Mouse (Mus musculus): ENCODE results near the gene Kitl. TPM values are rescaled to one million over a fixed set of nuclear protein-coding genes. Genes with fewer than 3 reads are reported as not detected.

The Kitl gene
- polyA plus RNA-seq, 1 experiment from 2014 or later: 19.2 TPM

DNA sequence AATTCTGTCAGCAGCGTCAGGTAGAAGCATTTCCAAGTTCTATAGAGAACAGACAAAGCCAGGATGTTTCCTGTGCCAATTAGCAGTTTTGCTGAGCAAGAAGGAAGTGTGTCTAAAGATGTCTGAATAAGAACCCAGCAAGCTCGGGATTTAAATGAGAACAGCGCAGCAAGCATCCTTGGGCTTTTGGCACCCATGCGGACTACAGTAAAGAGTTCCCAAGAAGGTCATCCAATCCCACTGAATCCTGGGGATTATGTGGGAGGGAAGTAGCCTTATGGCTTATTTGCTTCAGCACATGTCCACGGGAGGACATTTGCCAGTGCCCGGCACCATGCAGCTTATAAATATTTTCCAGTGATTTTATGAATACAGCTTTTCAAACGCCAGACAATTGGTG is 95.8 kb downstream of the Kitl start:
- ATAC-seq (replicated peaks; ENCODE audit: low FRiP score) (peak; percentile 90), DNase-seq (ENCODE audit: low spot score) (peak; percentile 53)
- WGBS: 14% methylated on average over 7 of the region's 7 CpGs
- no peaks in the 10 kb centered on the region for H3K36me3 ChIP-seq (ENCODE audit: control insufficient read depth, insufficient read depth, low read length)
- H3K9me3 ChIP-seq (ENCODE audit: control insufficient read depth, low read length): no peaks in the 10 kb centered on the region
- H3K4me2 ChIP-seq (ENCODE audit: low read depth, low read length, severe bottlenecking): peak overlapping the region; percentile 11; the same call in 1 of the 2 replicates
- no peaks in the 10 kb centered on the region for H3K27me3 ChIP-seq (ENCODE audit: control insufficient read depth, insufficient read depth, low read length)
- H3K27ac ChIP-seq (ENCODE audit: low read depth, low read length): peak overlapping the region; percentile 12; the same call in 1 of the 2 replicates
- H3K4me1 ChIP-seq (replicated peaks; ENCODE audit: control insufficient read depth, insufficient read depth, low read length): peaks cover 3% of the 10 kb centered on the region; the same call in 1 of the 2 replicates
- no peak overlapping the region for H3K4me3 ChIP-seq (ENCODE audit: low read depth, low read length)
- H3K9ac ChIP-seq (ENCODE audit: low read length): no peak overlapping the region

DNA sequence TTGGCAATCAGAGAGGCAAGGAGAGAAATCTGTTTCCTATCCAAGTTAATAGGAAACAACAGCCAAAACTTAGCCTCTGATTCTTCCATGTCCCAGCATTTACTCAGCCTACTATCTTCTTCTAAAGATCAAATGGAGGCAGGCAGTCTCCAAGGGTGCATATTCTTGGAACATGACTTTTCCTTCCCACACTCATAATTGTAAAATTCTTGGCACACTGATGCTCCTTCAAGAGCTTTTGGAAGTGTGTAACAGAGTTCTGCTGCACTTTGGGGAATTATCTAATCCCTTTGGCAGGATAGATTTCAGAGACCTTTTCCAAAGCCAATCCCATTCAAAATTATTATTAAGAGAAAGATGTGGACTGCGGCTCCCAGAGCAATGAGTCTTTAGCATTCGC is 100.1 kb downstream of the Kitl start:
- ATAC-seq (replicated peaks; ENCODE audit: low FRiP score) (no peak), DNase-seq (ENCODE audit: low spot score) (no peak)
- H3K4me1 ChIP-seq (replicated peaks; ENCODE audit: control insufficient read depth, insufficient read depth, low read length): peaks cover 3% of the 10 kb centered on the region; the same call in 1 of the 2 replicates
- no peaks in the 10 kb centered on the region for H3K27me3 ChIP-seq (ENCODE audit: control insufficient read depth, insufficient read depth, low read length)
- no peak overlapping the region for H3K4me3 ChIP-seq (ENCODE audit: low read depth, low read length)
- WGBS: 95% methylated on average over 2 of the region's 2 CpGs
- H3K4me2 ChIP-seq (ENCODE audit: low read depth, low read length, severe bottlenecking): no peak overlapping the region
- H3K36me3 ChIP-seq (ENCODE audit: control insufficient read depth, insufficient read depth, low read length): no peaks in the 10 kb centered on the region
- H3K9ac ChIP-seq (ENCODE audit: low read length): no peak overlapping the region
- H3K9me3 ChIP-seq (ENCODE audit: control insufficient read depth, low read length): no peaks in the 10 kb centered on the region
- no peak overlapping the region for H3K27ac ChIP-seq (ENCODE audit: low read depth, low read length)

DNA sequence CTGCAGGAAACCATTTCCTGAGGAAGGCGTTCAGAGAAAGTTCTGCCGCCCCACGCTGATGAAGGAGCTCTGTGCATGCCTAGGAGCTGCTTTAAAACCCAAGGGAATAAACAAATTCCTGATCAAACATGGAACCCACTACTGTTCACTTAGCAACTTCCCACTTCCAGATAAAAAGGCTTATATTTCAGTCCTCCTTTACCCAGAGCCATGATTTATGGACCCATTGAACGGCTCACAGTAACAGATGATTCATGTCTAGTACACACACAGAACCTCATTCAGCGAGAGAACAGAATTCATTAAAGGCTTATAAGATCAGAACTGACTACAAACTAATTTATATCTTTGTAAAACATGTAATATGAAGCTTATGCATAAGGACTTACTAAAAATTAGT is 109.0 kb downstream of the Kitl start:
- no peak overlapping the region for H3K4me3 ChIP-seq (ENCODE audit: low read depth, low read length)
- 96% methylated on average over 5 of the region's 5 CpGs for WGBS
- H3K36me3 ChIP-seq (ENCODE audit: control insufficient read depth, insufficient read depth, low read length): no peaks in the 10 kb centered on the region
- H3K27ac ChIP-seq (ENCODE audit: low read depth, low read length): no peak overlapping the region
- H3K9ac ChIP-seq (ENCODE audit: low read length): no peak overlapping the region
- no peaks in the 10 kb centered on the region for H3K9me3 ChIP-seq (ENCODE audit: control insufficient read depth, low read length)
- ATAC-seq (replicated peaks; ENCODE audit: low FRiP score) (no peak), DNase-seq (ENCODE audit: low spot score) (no peak)
- peaks cover 3% of the 10 kb centered on the region; the same call in 1 of the 2 replicates for H3K4me1 ChIP-seq (replicated peaks; ENCODE audit: control insufficient read depth, insufficient read depth, low read length)
- H3K4me2 ChIP-seq (ENCODE audit: low read depth, low read length, severe bottlenecking): no peak overlapping the region
- no peaks in the 10 kb centered on the region for H3K27me3 ChIP-seq (ENCODE audit: control insufficient read depth, insufficient read depth, low read length)

DNA sequence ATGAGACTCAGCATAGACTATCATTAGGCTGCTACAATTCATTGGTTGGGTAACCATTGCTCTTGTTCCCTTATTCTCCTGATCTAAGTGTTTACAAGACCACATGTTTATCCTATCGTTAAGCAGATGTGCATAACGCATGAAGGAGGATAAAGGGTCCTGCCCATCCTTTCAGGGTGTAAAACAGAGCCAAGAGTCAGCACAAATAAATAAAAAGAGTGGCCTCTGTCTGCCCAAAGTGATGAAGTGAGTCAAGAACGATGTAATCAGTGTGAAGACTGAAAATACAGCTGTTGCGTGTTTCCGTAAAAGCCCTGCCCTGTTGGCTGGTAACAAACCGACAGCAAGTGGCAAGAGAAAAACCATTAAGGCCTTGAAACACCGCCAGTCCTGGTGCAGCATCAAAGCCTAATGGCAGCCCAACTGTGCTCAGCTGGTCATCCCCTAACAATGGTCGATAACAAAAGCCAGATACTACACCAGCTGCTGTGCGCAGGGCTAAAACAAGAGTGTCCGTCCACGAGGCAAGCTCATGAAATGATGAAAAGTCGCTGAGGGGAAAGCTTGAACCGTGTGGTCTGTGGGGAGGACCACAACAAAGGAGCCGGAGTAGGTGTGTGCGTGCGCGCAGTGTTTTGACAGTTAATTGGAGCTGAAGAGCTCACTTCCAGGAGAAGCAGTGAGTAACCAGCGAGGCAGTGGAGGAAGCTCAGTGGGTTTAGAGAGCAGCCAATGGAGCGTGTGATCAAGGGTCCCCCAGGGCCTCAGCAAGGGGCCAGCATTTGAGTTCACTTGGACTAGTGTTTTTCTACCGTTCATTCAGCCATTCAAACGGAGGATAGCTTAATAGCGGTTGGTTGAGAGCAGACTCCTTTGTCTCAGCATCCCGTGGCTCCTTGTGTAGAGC is 112.7 kb downstream of the Kitl start:
- no peaks in the 10 kb centered on the region for H3K27me3 ChIP-seq (ENCODE audit: control insufficient read depth, insufficient read depth, low read length)
- no peaks in the 10 kb centered on the region for H3K36me3 ChIP-seq (ENCODE audit: control insufficient read depth, insufficient read depth, low read length)
- peak overlapping the region; percentile 48; the same call in 1 of the 2 replicates for H3K27ac ChIP-seq (ENCODE audit: low read depth, low read length)
- H3K9me3 ChIP-seq (ENCODE audit: control insufficient read depth, low read length): no peaks in the 10 kb centered on the region
- H3K4me2 ChIP-seq (ENCODE audit: low read depth, low read length, severe bottlenecking): peak overlapping the region; percentile 39
- peaks cover 3% of the 10 kb centered on the region; the same call in 1 of the 2 replicates for H3K4me1 ChIP-seq (replicated peaks; ENCODE audit: control insufficient read depth, insufficient read depth, low read length)
- no peak overlapping the region for H3K4me3 ChIP-seq (ENCODE audit: low read depth, low read length)
- ATAC-seq (replicated peaks; ENCODE audit: low FRiP score) (peak; percentile 95), DNase-seq (ENCODE audit: low spot score) (peak; percentile 78)
- H3K9ac ChIP-seq (ENCODE audit: low read length): peak overlapping the region; percentile 2; the same call in 1 of the 2 replicates
- 21% methylated on average over 23 of the region's 23 CpGs for WGBS

DNA sequence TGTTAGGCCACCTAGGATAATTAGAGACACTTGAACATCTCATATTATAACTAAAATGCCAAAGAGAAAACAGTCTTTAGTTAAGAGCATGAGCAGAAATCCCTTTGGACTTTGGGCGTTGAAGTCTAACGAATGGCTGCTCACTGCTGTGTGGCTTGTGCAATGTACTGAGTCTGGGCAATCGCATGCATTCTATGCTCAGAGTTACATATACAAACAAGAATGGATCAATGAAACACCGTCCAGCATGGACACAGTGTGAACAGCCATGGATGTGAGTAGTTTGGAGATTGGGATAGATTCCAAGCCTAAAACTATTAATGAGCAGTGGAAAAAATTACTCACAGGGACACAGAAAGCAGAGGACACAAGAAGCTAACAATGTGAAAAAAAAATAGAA is 116.2 kb downstream of the Kitl start:
- Histone ChIP-seq H3K27ac (ENCODE audit: low read depth, low read length) (no peak overlapping the region), H3K4me3 (ENCODE audit: low read depth, low read length) (no peak overlapping the region), H3K9ac (ENCODE audit: low read length) (no peak overlapping the region), H3K9me3 (ENCODE audit: control insufficient read depth, low read length) (no peaks in the 10 kb centered on the region), H3K36me3 (ENCODE audit: control insufficient read depth, insufficient read depth, low read length) (no peaks in the 10 kb centered on the region), H3K27me3 (ENCODE audit: control insufficient read depth, insufficient read depth, low read length) (no peaks in the 10 kb centered on the region), H3K4me2 (ENCODE audit: low read depth, low read length, severe bottlenecking) (no peak overlapping the region), H3K4me1 (replicated peaks; ENCODE audit: control insufficient read depth, insufficient read depth, low read length) (peaks cover 3% of the 10 kb centered on the region; the same call in 1 of the 2 replicates)
- 81% methylated on average over 4 of the region's 4 CpGs for whole genome bisulfite sequencing
- ATAC-seq (replicated peaks; ENCODE audit: low FRiP score): no peak
- no peak for DNase-seq (ENCODE audit: low spot score)

DNA sequence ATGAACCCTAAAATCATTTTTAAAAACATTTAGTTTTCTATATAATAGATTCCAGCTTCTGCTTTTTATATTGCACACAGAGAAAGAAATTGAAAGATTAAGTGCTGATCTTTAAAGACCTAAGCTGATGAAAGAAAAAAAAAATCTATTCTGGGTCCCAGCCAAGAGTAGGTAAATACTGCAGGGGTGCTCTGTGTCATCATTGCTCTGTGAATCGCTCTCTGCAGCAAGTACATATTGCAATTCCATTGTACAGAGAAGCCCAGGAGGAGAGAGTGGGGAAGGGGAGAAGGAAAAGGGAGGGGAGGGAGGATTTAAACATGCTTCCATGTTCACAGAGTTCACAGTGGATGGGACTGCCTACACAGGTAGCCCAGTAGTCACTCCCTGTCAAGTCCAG is 116.9 kb downstream of the Kitl start:
- ATAC-seq (replicated peaks; ENCODE audit: low FRiP score) (no peak), DNase-seq (ENCODE audit: low spot score) (no peak)
- Histone ChIP-seq H3K4me2 (ENCODE audit: low read depth, low read length, severe bottlenecking) (no peak overlapping the region), H3K9me3 (ENCODE audit: control insufficient read depth, low read length) (no peaks in the 10 kb centered on the region), H3K27me3 (ENCODE audit: control insufficient read depth, insufficient read depth, low read length) (no peaks in the 10 kb centered on the region), H3K4me1 (replicated peaks; ENCODE audit: control insufficient read depth, insufficient read depth, low read length) (peaks cover 3% of the 10 kb centered on the region; the same call in 1 of the 2 replicates), H3K9ac (ENCODE audit: low read length) (no peak overlapping the region), H3K36me3 (ENCODE audit: control insufficient read depth, insufficient read depth, low read length) (no peaks in the 10 kb centered on the region), H3K4me3 (ENCODE audit: low read depth, low read length) (no peak overlapping the region), H3K27ac (ENCODE audit: low read depth, low read length) (no peak overlapping the region)
- WGBS: 84% methylated on average over 1 of the region's 1 CpGs

DNA sequence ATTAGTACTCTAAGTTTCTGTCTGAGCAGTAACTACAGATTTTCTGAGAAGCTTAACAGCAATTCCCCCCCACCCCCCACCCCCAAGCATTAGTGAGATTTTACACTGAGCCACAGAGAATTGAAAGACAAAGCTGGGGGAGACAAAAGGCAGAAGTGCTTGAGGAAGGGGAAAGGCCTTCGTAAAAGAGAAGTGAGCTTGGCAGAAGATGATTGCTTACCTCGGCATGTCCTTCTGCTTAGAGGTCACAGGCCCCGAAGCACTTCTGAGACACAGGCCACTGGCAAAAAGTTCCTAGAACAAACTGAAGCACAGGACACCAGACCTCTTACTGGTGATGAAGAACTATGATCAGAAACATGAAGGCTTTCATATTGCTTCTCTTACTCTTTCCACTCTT is 123.1 kb downstream of the Kitl start:
- Histone ChIP-seq H3K9me3 (ENCODE audit: control insufficient read depth, low read length) (no peaks in the 10 kb centered on the region), H3K27ac (ENCODE audit: low read depth, low read length) (no peak overlapping the region), H3K36me3 (ENCODE audit: control insufficient read depth, insufficient read depth, low read length) (no peaks in the 10 kb centered on the region), H3K4me1 (replicated peaks; ENCODE audit: control insufficient read depth, insufficient read depth, low read length) (no peaks in the 10 kb centered on the region), H3K9ac (ENCODE audit: low read length) (no peak overlapping the region), H3K4me3 (ENCODE audit: low read depth, low read length) (no peak overlapping the region), H3K27me3 (ENCODE audit: control insufficient read depth, insufficient read depth, low read length) (no peaks in the 10 kb centered on the region), H3K4me2 (ENCODE audit: low read depth, low read length, severe bottlenecking) (no peak overlapping the region)
- no peak for ATAC-seq (replicated peaks; ENCODE audit: low FRiP score)
- WGBS: 61% methylated on average over 3 of the region's 3 CpGs
- no peak for DNase-seq (ENCODE audit: low spot score)

DNA sequence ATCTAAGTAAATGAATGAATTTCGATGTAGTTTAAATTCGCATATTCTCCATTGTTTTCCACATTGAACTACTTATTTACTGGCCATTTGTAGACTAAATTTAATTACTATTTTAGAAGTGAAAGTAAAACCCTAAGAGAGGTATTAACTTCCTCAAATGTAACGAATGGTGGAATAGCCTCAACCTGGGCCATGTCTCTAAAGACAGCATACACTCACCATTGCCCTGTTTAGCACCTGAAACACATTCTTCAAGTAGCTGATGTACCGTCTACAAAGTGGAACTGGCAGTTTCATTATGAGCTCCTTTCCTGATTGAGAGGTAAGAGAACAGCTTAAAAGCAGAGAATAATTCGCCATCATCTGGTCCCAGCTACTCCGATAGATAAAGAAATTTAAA is 132.7 kb downstream of the Kitl start:
- WGBS: 97% methylated on average over 6 of the region's 6 CpGs
- ATAC-seq (replicated peaks; ENCODE audit: low FRiP score) (no peak), DNase-seq (ENCODE audit: low spot score) (no peak)
- Histone ChIP-seq H3K4me3 (ENCODE audit: low read depth, low read length) (no peak overlapping the region), H3K4me1 (replicated peaks; ENCODE audit: control insufficient read depth, insufficient read depth, low read length) (no peaks in the 10 kb centered on the region), H3K36me3 (ENCODE audit: control insufficient read depth, insufficient read depth, low read length) (no peaks in the 10 kb centered on the region), H3K27me3 (ENCODE audit: control insufficient read depth, insufficient read depth, low read length) (no peaks in the 10 kb centered on the region), H3K4me2 (ENCODE audit: low read depth, low read length, severe bottlenecking) (no peak overlapping the region), H3K9me3 (ENCODE audit: control insufficient read depth, low read length) (no peaks in the 10 kb centered on the region), H3K27ac (ENCODE audit: low read depth, low read length) (no peak overlapping the region), H3K9ac (ENCODE audit: low read length) (no peak overlapping the region)
